Mouse (Mus musculus) forebrain, embryonic 13.5 days (tissue): ENCODE data around the gene Alb. TPM values are rescaled to one million over a fixed set of nuclear protein-coding genes. Genes with fewer than 3 reads are reported as not detected.

Source experiments
- polyA plus RNA-seq: library from polyadenylated mRNA; unstranded; fragments of >200 nt; fragmentation: Nextera tagmentation; extraction: Ambion mirVana; gene quantifications from 2 replicates; pipeline ENCODE4 v1.2.1, GENCODE M21; 2015

The Alb gene
- polyA plus RNA-seq, 1 experiment from 2014 or later: not detected

Other genes starting within 250 kb of the Alb start
- gene Cox18, start 236.9 kb upstream of the Alb start, polyA plus RNA-seq: 29.2 and 31.0 TPM in 2 replicates
- 28.8 and 30.7 TPM in 2 replicates for gene Ankrd17, start 94.3 kb upstream of the Alb start, polyA plus RNA-seq
- gene Gm9958, start 93.7 kb upstream of the Alb start, polyA plus RNA-seq: 7.0 and 7.4 TPM in 2 replicates
- 0.27 and 8.8 TPM in 2 replicates for gene Afp, start 29.8 kb downstream of the Alb start, polyA plus RNA-seq
- gene Afm, start 58.0 kb downstream of the Alb start, polyA plus RNA-seq: not detected in 2 replicates
- gene 5830473C10Rik, start 100.2 kb downstream of the Alb start, polyA plus RNA-seq: not detected in 2 replicates
- gene Rassf6, start 179.8 kb downstream of the Alb start, polyA plus RNA-seq: 0.79 TPM in 1 of 2 replicates, not detected in the other